Mouse (Mus musculus): ENCODE data around the gene Psme2b. TPM values are rescaled to one million over a fixed set of nuclear protein-coding genes. Genes with fewer than 3 reads are reported as not detected.
"Not testable (repeated sequence)": the region's sequence is repeated elsewhere in the genome, so short reads cannot be mapped to it uniquely, and the experiment has no call there.

The Psme2b gene
- polyA plus RNA-seq, 1 experiment from 2014 or later, result 10.4 TPM

DNA sequence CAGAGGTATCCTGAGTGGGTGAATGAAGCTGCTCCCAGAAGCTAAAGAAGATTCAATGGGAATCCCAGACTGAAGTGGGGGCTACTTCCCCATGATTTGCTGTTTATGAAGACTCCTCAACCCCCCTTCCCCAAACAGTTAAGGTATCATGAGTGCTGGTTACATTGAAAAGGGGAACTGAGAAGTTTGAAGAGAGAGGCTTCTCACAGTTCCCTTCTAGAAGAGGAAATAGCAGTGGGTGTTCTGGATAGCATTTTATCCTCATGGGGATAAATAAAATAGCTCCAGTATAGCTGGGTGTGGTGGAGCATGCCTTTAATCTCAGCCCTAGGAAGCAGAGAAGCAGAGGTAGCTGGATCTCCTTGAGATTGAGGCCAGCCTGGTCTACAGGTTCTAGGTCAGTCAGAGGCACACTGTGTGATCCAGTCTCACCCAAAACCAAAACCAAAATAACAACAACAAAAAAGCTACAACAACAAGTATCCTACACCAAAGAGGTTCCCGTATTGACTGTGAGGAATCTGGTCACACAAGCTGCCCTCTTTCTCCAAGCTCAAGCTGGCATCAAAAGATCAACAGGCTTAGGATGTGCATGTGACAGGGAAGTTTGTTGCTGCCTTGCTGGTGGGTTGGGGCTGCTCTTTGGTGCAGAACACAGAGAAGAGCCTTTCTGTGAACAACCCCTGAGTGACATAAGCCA, 32.4 kb upstream of the Psme2b start, which contains the start of gene Olfr56:
Olfr56 (plus strand) TSS at position 650 of the 700 bp plus-strand sequence.
- not testable (repeated sequence) for H3K4me3 ChIP-seq (ENCODE audit: low read length); H3K9ac ChIP-seq (ENCODE audit: low read length); H3K9me3 ChIP-seq (replicated peaks; ENCODE audit: control insufficient read depth, low read length); H3K36me3 ChIP-seq (ENCODE audit: control insufficient read depth, insufficient read depth); H3K27ac ChIP-seq (ENCODE audit: low read length); H3K27me3 ChIP-seq (ENCODE audit: control insufficient read depth, insufficient read depth, low read length); H3K4me1 ChIP-seq (ENCODE audit: control insufficient read depth, insufficient read depth, low read length); ATAC-seq (replicated peaks; ENCODE audit: extremely low read depth, insufficient read depth, low FRiP score); H3K4me2 ChIP-seq (ENCODE audit: low read depth, low read length)
- no CpG with 5 or more reads among the region's 1 CpGs for WGBS

DNA sequence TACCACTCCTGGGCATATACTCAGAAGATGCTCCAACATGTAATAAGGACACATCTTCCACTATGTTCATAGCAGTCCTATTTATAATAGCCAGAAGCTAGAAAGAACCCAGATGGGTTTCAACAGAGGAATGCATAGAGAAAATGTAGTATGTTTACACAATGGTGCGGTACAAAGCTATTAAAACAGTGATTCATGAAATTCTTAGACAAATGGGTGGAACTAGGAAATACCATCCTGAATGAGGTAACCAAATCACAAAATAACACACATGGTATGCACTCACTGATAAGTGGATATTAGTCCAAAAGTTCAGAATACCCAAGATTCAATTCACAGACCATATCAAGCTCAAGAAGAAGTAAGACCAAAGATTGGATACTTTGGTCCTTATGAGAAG, 28.7 kb upstream of the Psme2b start:
- not testable (repeated sequence) for H3K9ac ChIP-seq (ENCODE audit: low read length); H3K9me3 ChIP-seq (replicated peaks; ENCODE audit: control insufficient read depth, low read length); ATAC-seq (replicated peaks; ENCODE audit: extremely low read depth, insufficient read depth, low FRiP score); H3K27ac ChIP-seq (ENCODE audit: low read length); H3K4me1 ChIP-seq (ENCODE audit: control insufficient read depth, insufficient read depth, low read length); H3K27me3 ChIP-seq (ENCODE audit: control insufficient read depth, insufficient read depth, low read length); H3K36me3 ChIP-seq (ENCODE audit: control insufficient read depth, insufficient read depth); H3K4me3 ChIP-seq (ENCODE audit: low read length); H3K4me2 ChIP-seq (ENCODE audit: low read depth, low read length)
- WGBS, result no CpG with 5 or more reads among the region's 1 CpGs

DNA sequence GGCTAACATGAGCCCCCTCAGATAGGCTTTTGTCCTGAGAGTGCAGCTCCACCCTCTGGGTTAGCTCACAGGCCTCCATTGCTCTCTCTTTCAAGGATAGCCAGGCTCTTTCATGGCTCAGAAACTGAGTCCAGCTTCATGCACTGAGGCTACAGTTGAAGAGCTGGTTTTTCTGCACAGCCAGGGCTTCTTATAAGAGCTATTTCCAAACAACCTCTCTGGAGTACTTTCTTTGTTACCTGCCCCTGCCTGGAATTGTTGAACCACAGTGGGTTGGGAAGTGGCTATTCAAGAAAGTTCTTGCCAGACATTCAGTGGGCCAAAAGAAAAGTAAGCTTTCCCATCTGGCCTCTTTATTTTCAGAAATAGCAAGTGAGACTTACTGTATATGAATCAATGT, 6.7 kb downstream of the Psme2b start:
- not testable (repeated sequence) for ATAC-seq (replicated peaks; ENCODE audit: extremely low read depth, insufficient read depth, low FRiP score); H3K27me3 ChIP-seq (ENCODE audit: control insufficient read depth, insufficient read depth, low read length); H3K4me1 ChIP-seq (ENCODE audit: control insufficient read depth, insufficient read depth, low read length); H3K27ac ChIP-seq (ENCODE audit: low read length); H3K36me3 ChIP-seq (ENCODE audit: control insufficient read depth, insufficient read depth); H3K9me3 ChIP-seq (replicated peaks; ENCODE audit: control insufficient read depth, low read length); H3K9ac ChIP-seq (ENCODE audit: low read length); H3K4me2 ChIP-seq (ENCODE audit: low read depth, low read length); H3K4me3 ChIP-seq (ENCODE audit: low read length)

DNA sequence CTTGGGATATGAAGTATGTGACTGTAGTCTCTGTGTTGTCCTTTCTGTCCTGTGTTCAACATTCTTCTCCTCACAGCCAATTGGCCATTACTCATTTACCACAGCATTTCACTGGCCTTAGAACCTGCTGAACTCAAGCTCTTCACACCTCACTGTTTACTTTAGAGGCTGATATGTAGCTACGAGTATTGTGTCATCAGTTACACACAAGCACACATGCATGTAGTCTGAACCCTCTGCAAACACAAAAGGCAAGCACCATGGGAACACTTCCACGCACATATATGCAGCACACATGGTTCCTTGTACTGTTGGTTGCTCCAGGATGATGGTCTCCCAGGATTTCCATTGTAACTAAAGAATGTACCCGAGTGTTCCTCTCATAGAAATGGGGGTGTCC, 10.7 kb downstream of the Psme2b start:
- not testable (repeated sequence) for H3K4me2 ChIP-seq (ENCODE audit: low read depth, low read length); H3K4me1 ChIP-seq (ENCODE audit: control insufficient read depth, insufficient read depth, low read length); H3K9ac ChIP-seq (ENCODE audit: low read length); H3K9me3 ChIP-seq (replicated peaks; ENCODE audit: control insufficient read depth, low read length); H3K27me3 ChIP-seq (ENCODE audit: control insufficient read depth, insufficient read depth, low read length); ATAC-seq (replicated peaks; ENCODE audit: extremely low read depth, insufficient read depth, low FRiP score); H3K4me3 ChIP-seq (ENCODE audit: low read length); H3K27ac ChIP-seq (ENCODE audit: low read length); H3K36me3 ChIP-seq (ENCODE audit: control insufficient read depth, insufficient read depth)
- no CpG with 5 or more reads among the region's 3 CpGs for WGBS

DNA sequence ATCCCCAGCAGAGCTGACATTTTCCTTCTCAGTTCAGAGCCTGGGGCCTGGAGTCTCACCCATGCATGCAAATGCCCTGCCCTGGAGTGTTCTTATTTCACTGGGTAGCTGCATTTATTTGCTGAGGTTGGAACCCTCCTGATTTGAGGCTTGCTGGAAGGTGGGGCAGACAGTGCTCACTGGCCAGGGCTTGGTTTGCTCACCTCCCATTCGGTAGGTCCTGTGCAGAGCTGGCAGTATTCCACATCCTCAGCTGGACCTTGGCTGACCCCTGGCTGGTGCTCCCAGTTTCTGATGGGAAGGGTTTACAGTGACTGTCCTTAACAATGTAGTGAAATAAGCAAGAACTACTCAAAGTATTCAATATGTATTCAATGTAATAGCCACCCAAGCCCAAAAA, 12.1 kb downstream of the Psme2b start:
- H3K4me3 ChIP-seq (ENCODE audit: low read length); H3K4me2 ChIP-seq (ENCODE audit: low read depth, low read length); ATAC-seq (replicated peaks; ENCODE audit: extremely low read depth, insufficient read depth, low FRiP score); H3K27me3 ChIP-seq (ENCODE audit: control insufficient read depth, insufficient read depth, low read length); H3K9me3 ChIP-seq (replicated peaks; ENCODE audit: control insufficient read depth, low read length); H3K9ac ChIP-seq (ENCODE audit: low read length); H3K27ac ChIP-seq (ENCODE audit: low read length); H3K36me3 ChIP-seq (ENCODE audit: control insufficient read depth, insufficient read depth); H3K4me1 ChIP-seq (ENCODE audit: control insufficient read depth, insufficient read depth, low read length): not testable (repeated sequence)
- WGBS, result 42% methylated on average over 1 of the region's 1 CpGs

DNA sequence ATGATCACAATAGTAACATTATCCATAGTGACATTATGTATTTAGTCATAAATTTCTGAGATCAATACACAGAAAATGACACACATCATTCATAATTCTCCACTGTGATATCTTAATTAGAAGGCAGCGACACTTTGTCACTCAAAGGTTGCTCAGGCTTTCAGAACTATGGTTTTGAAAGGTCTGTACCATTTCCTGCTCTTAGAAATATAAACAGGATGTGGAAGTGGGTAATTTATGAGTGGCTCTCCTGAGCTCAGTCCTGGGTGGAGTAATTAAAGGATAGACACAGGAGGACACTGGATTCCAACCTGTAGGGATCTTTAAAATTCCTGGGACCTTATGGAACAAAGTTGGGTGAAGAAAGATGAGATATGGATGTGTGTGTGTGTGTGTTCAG, 12.6 kb downstream of the Psme2b start:
- not testable (repeated sequence) for H3K36me3 ChIP-seq (ENCODE audit: control insufficient read depth, insufficient read depth); H3K9ac ChIP-seq (ENCODE audit: low read length); H3K4me2 ChIP-seq (ENCODE audit: low read depth, low read length); H3K4me3 ChIP-seq (ENCODE audit: low read length); H3K27me3 ChIP-seq (ENCODE audit: control insufficient read depth, insufficient read depth, low read length); H3K9me3 ChIP-seq (replicated peaks; ENCODE audit: control insufficient read depth, low read length); H3K27ac ChIP-seq (ENCODE audit: low read length); ATAC-seq (replicated peaks; ENCODE audit: extremely low read depth, insufficient read depth, low FRiP score); H3K4me1 ChIP-seq (ENCODE audit: control insufficient read depth, insufficient read depth, low read length)
- 52% methylated on average over 1 of the region's 1 CpGs for WGBS

DNA sequence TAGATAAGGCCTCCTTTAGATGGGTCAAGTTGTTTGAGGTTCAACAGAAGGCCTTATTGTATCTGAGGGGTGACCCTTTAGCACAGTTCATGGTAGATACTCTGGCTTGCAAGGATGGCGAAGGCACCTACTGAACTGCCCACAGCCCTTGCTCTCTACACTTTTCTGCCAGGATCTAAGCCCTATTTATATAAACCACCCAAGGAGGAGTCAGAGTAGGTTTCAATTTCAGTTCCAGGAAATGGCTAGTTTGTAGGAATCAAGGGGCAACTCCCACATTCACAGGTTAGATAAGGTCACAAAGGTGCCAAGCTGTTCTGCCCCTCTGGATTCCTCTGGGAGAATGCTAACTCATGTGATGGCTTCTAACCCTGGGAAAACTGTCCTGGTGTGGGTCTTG, 17.9 kb downstream of the Psme2b start:
- not testable (repeated sequence) for H3K27ac ChIP-seq (ENCODE audit: low read length); H3K9ac ChIP-seq (ENCODE audit: low read length); ATAC-seq (replicated peaks; ENCODE audit: extremely low read depth, insufficient read depth, low FRiP score); H3K4me3 ChIP-seq (ENCODE audit: low read length); H3K9me3 ChIP-seq (replicated peaks; ENCODE audit: control insufficient read depth, low read length); H3K36me3 ChIP-seq (ENCODE audit: control insufficient read depth, insufficient read depth); H3K4me1 ChIP-seq (ENCODE audit: control insufficient read depth, insufficient read depth, low read length); H3K4me2 ChIP-seq (ENCODE audit: low read depth, low read length); H3K27me3 ChIP-seq (ENCODE audit: control insufficient read depth, insufficient read depth, low read length)
- 91% methylated on average over 1 of the region's 1 CpGs for WGBS

DNA sequence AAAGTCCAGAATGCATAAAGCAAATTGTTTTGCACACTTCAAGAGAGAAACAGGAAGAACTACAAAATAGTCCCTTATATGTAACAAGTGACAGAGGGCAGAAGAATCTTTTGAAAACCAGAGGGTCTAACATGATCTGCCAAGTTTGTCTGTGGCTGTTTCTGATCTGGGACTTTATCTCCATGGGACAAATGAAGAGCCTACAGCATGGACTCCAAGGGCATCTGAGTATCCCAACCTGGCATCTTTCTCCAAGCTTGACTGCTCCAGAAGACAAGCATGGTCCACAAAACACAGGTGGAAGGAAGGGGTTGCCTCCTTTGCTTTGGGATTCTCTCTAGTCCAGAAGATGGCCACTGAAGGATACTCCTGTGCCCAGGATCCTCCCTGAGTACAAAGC, 19.6 kb downstream of the Psme2b start:
- not testable (repeated sequence) for H3K36me3 ChIP-seq (ENCODE audit: control insufficient read depth, insufficient read depth); H3K9me3 ChIP-seq (replicated peaks; ENCODE audit: control insufficient read depth, low read length); H3K27me3 ChIP-seq (ENCODE audit: control insufficient read depth, insufficient read depth, low read length); H3K9ac ChIP-seq (ENCODE audit: low read length); H3K4me1 ChIP-seq (ENCODE audit: control insufficient read depth, insufficient read depth, low read length); H3K27ac ChIP-seq (ENCODE audit: low read length); H3K4me3 ChIP-seq (ENCODE audit: low read length); ATAC-seq (replicated peaks; ENCODE audit: extremely low read depth, insufficient read depth, low FRiP score); H3K4me2 ChIP-seq (ENCODE audit: low read depth, low read length)

DNA sequence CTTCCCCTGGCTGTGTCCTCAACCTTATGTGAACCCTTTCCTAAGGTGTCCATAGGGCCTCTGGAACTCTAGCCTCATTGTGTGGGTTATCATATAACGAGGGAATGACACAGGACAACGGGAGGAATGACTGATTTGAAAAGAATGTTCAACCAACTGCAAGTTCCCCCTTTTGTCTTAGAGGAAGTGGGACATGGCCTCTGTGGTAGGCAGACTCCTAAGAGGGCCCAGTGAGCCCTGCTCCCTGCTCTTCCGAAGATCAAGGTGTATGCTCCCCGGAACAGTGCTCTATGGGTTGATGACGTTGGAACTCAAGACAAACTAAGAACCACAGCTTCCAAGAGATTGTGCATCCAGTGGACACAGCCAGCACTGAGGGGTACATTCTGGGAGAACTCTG, 22.2 kb downstream of the Psme2b start:
- H3K9me3 ChIP-seq (replicated peaks; ENCODE audit: control insufficient read depth, low read length); H3K9ac ChIP-seq (ENCODE audit: low read length); H3K4me3 ChIP-seq (ENCODE audit: low read length); H3K27me3 ChIP-seq (ENCODE audit: control insufficient read depth, insufficient read depth, low read length); H3K27ac ChIP-seq (ENCODE audit: low read length); H3K36me3 ChIP-seq (ENCODE audit: control insufficient read depth, insufficient read depth); ATAC-seq (replicated peaks; ENCODE audit: extremely low read depth, insufficient read depth, low FRiP score); H3K4me1 ChIP-seq (ENCODE audit: control insufficient read depth, insufficient read depth, low read length); H3K4me2 ChIP-seq (ENCODE audit: low read depth, low read length): not testable (repeated sequence)
- WGBS, result 59% methylated on average over 5 of the region's 5 CpGs
